Mouse (Mus musculus): ENCODE results near the gene Pth2r. TPM values are rescaled to one million over a fixed set of nuclear protein-coding genes. Genes with fewer than 3 reads are reported as not detected.

Gene Pth2r
- polyA plus RNA-seq, 1 experiment from 2014 or later, result not detected

DNA sequence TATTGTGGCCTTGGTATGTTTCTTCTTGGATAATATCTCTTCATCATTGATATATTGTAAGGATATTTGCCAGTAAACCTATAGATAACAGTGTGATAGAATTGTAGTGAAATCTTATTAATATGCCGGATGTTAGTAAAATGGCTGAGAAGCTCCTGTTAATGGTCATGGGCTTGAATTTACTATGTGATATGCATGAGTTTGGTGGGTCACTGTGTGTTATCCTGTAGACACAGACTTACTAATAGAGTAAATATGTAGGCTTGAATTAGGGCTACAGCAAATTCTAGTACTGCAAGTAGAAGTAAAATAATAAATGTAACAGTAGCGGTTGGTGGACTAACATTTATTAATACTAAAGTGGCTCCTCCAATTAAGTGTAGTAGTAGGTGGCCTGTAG is 139.1 kb downstream of the Pth2r start:
- no peak overlapping the region for H3K4me3 ChIP-seq (replicated peaks; ENCODE audit: low read depth, low read length)
- H3K9ac ChIP-seq (ENCODE audit: low read depth, low read length), result no peak overlapping the region
- H3K9me3 ChIP-seq (replicated peaks; ENCODE audit: low read length), result no peaks in the 10 kb centered on the region
- H3K4me1 ChIP-seq (replicated peaks; ENCODE audit: insufficient read depth, low read length), result no peaks in the 10 kb centered on the region
- WGBS, result 97% methylated on average over 2 of the region's 2 CpGs
- H3K27ac ChIP-seq, result no peak overlapping the region
- TF ChIP-seq CTCF (IDR thresholded peaks at IDR 0.05; ENCODE audit: low read depth), result no peak
- H3K27me3 ChIP-seq (ENCODE audit: insufficient read depth, low read length), result no peaks in the 10 kb centered on the region
- ATAC-seq (replicated peaks; ENCODE audit: low FRiP score, low read depth) (no peak), DNase-seq (ENCODE audit: low spot score) (no peak)
- H3K4me2 ChIP-seq (ENCODE audit: low read length), result no peak overlapping the region
- H3K36me3 ChIP-seq (ENCODE audit: insufficient read depth, low read length), result no peaks in the 10 kb centered on the region

DNA sequence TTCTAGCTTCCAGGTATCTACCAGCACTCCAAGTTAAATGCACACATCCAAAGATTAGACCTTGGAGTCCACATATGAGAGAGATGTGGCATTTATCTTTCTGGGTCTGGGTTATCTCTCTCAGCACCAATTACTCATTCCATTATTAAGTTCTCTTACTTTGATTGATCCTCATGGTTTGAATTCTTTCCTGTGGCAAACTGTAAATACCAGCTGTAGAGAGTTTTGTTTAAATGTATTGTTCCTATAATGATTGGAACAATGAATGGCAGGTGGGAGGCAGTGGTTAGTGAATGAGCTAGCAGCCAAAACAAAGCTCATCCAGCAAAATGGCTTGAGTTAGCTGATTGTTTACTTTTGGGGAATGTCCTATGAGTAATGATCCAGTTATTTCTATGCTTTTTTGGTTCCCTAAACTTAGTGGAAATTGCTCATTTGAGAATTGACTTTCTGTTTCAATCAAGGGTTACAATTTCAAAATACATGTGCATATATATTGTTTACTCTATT is 140.7 kb downstream of the Pth2r start:
- Histone ChIP-seq H3K9ac (ENCODE audit: low read depth, low read length) (no peak overlapping the region), H3K27me3 (ENCODE audit: insufficient read depth, low read length) (no peaks in the 10 kb centered on the region), H3K4me3 (replicated peaks; ENCODE audit: low read depth, low read length) (no peak overlapping the region), H3K4me1 (replicated peaks; ENCODE audit: insufficient read depth, low read length) (no peaks in the 10 kb centered on the region), H3K4me2 (ENCODE audit: low read length) (no peak overlapping the region), H3K36me3 (ENCODE audit: insufficient read depth, low read length) (no peaks in the 10 kb centered on the region), H3K27ac (no peak overlapping the region), H3K9me3 (replicated peaks; ENCODE audit: low read length) (no peaks in the 10 kb centered on the region)
- no peak for TF ChIP-seq CTCF (IDR thresholded peaks at IDR 0.05; ENCODE audit: low read depth)
- no peak for DNase-seq (ENCODE audit: low spot score)
- no peak for ATAC-seq (replicated peaks; ENCODE audit: low FRiP score, low read depth)

Other genes with a start within 250 kb of the Pth2r start
- gene Akr1cl, start 249.3 kb upstream of the Pth2r start, polyA plus RNA-seq (2015; fragmentation: Nextera tagmentation; extraction: Ambion mirVana), result 0.11 TPM in 1 of 2 replicates, not detected in the other
- gene Cryge, start 230.9 kb upstream of the Pth2r start, polyA plus RNA-seq (2015; fragmentation: Nextera tagmentation; extraction: Ambion mirVana), result 0.33 TPM in 1 of 2 replicates, not detected in the other
- not detected in 2 replicates for gene Crygd, start 218.6 kb upstream of the Pth2r start, polyA plus RNA-seq (2015; fragmentation: Nextera tagmentation; extraction: Ambion mirVana)
- not detected in 2 replicates for gene Crygc, start 208.4 kb upstream of the Pth2r start, polyA plus RNA-seq (2015; fragmentation: Nextera tagmentation; extraction: Ambion mirVana)
- not detected in 2 replicates for gene Crygb, start 199.8 kb upstream of the Pth2r start, polyA plus RNA-seq (2015; fragmentation: Nextera tagmentation; extraction: Ambion mirVana)
- not detected in 2 replicates for gene Cryga, start 178.7 kb upstream of the Pth2r start, polyA plus RNA-seq (2015; fragmentation: Nextera tagmentation; extraction: Ambion mirVana)
- not detected in 2 replicates for gene Gm28845, start 162.5 kb upstream of the Pth2r start, polyA plus RNA-seq (2015; fragmentation: Nextera tagmentation; extraction: Ambion mirVana)
- 3.3 and 3.9 TPM in 2 replicates for gene D630023F18Rik, start 158.8 kb upstream of the Pth2r start, polyA plus RNA-seq (2015; fragmentation: Nextera tagmentation; extraction: Ambion mirVana)
- 292 and 296 TPM in 2 replicates for gene Idh1, start 95.6 kb upstream of the Pth2r start, polyA plus RNA-seq (2015; fragmentation: Nextera tagmentation; extraction: Ambion mirVana)
- 9.2 and 9.8 TPM in 2 replicates for gene Pikfyve, start 95.4 kb upstream of the Pth2r start, polyA plus RNA-seq (2015; fragmentation: Nextera tagmentation; extraction: Ambion mirVana)